Mouse (Mus musculus) midbrain, embryonic 16.5 days (tissue): Measurements from ENCODE around the gene Asb2. TPM values are rescaled to one million over a fixed set of nuclear protein-coding genes. Genes with fewer than 3 reads are reported as not detected.
A peak's percentile ranks its signal among the peaks of the same experiment; 100 is the strongest.

Source experiments
- ATAC-seq: fragments of 200-750 bp; cut with Nextera tagmentation; 2 replicates; pipeline ENCODE4 v1.8.0; 2017; ENCODE audit warnings: moderate TSS enrichment
- H3K27ac ChIP-seq: fragments of 300-500 bp; sonication (generic); 2 replicates; pipeline ENCODE4 v1.5.1; 2014; ENCODE audit warnings: mild to moderate bottlenecking, low read length, mixed read lengths
- H3K27me3 ChIP-seq: fragments of 300-500 bp; sonication (generic); 2 replicates; pipeline ENCODE4 v1.6.1; 2014; ENCODE audit warnings: low read depth, low read length, mixed read lengths; ENCODE audit not compliant: control insufficient read depth, insufficient read depth
- H3K36me3 ChIP-seq: fragments of 300-500 bp; sonication (generic); 2 replicates; pipeline ENCODE4 v1.6.1; 2014; ENCODE audit warnings: mild to moderate bottlenecking, low read length, moderate library complexity, mixed read lengths; ENCODE audit not compliant: control insufficient read depth, insufficient read depth
- H3K4me1 ChIP-seq: fragments of 300-500 bp; sonication (generic); 2 replicates; pipeline ENCODE4 v1.6.1; 2014; ENCODE audit warnings: mild to moderate bottlenecking, low read length, mixed read lengths; ENCODE audit not compliant: control insufficient read depth, insufficient read depth
- H3K4me2 ChIP-seq: fragments of 300-500 bp; sonication (generic); 2 replicates; pipeline ENCODE4 v1.6.1; 2014; ENCODE audit warnings: mild to moderate bottlenecking, low read length, mixed read lengths
- H3K4me3 ChIP-seq: fragments of 300-500 bp; sonication (generic); 2 replicates; pipeline ENCODE4 v1.5.1; 2014; ENCODE audit warnings: low read depth, mild to moderate bottlenecking, low read length, moderate library complexity, mixed read lengths
- H3K9ac ChIP-seq: fragments of 300-500 bp; sonication (generic); 2 replicates; pipeline ENCODE4 v1.6.1; 2014; ENCODE audit warnings: low read depth, low read length, mixed read lengths
- H3K9me3 ChIP-seq: fragments of 300-500 bp; sonication (generic); replicated peaks from 2 replicates; pipeline ENCODE4 v1.6.1; 2014; ENCODE audit warnings: mild to moderate bottlenecking, low read length, mixed read lengths; ENCODE audit not compliant: control insufficient read depth, poor library complexity, severe bottlenecking
- WGBS: fragments of 180-500 bp; shearing (Covaris S2); extraction: QIAGEN DNeasy Blood & Tissue Kit; methylation state at CpG from one replicate; pipeline ENCODE4 v1.1.7; 2014; 5-methylcytosine and 5-hydroxymethylcytosine counted together
- polyA plus RNA-seq: library from polyadenylated mRNA; unstranded; fragments of >200 nt; fragmentation: Nextera tagmentation; extraction: Ambion mirVana; gene quantifications from 2 replicates; pipeline ENCODE4 v1.2.1, GENCODE M21; 2015

Gene Asb2
- polyA plus RNA-seq, 1 experiment from 2014 or later, result 0.82 TPM

DNA sequence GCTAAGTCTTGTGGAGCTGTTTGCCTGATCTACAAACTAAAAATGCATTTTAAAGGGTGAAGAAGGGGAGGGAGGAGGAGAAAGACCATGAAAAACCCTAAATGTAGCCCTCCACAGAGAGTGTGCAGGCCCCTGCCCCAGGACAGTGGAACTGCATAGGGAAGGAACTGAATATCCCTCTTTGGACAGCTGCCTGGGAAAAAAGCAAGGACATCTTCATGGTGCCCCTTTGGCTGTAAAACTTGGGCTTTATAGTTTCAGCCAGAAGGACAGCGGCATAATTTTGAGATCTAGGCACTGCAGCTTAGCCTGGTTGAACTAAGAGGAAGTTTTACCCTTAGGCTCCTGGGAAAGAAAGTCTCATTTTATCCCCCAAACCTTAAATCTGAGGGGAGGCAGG lies 52.8 kb downstream of the Asb2 start:
- 93% methylated on average over 1 of the region's 1 CpGs for WGBS
- ATAC-seq, result no peak

DNA sequence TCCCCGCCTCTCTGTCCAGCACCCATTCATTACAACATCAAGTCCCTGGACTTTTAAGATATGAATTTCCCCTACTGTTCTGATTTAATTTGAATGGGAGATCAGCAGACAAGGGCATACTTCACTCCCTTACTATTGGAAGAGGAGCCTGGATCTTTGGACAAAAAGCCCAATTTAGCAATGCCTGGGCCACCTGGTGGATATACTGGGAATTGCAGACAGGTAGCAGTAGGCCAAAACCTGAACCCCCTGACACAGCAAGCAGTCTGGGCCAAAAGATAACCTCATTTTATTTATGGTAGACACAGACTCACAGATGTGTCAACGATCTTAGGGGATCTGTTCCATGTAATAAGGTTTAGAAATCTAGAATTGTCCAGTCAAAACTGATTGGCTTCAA lies 54.2 kb downstream of the Asb2 start:
- Histone ChIP-seq H3K9ac (no peak overlapping the region), H3K4me2 (no peak overlapping the region), H3K4me1 (no peaks in the 10 kb centered on the region), H3K27me3 (no peaks in the 10 kb centered on the region), H3K9me3 (no peaks in the 10 kb centered on the region), H3K27ac (no peak overlapping the region), H3K4me3 (no peak overlapping the region), H3K36me3 (no peaks in the 10 kb centered on the region)
- WGBS, result 49% methylated on average over 2 of the region's 2 CpGs
- no peak; the same call in 1 of the 2 replicates for ATAC-seq

More for the DNA sequence above, 52.8 kb downstream of the Asb2 start:
- no peak overlapping the region for H3K4me3 ChIP-seq
- no peaks in the 10 kb centered on the region for H3K9me3 ChIP-seq
- no peak overlapping the region for H3K27ac ChIP-seq
- no peaks in the 10 kb centered on the region for H3K36me3 ChIP-seq
- H3K27me3 ChIP-seq, result no peaks in the 10 kb centered on the region
- H3K9ac ChIP-seq, result no peak overlapping the region
- H3K4me1 ChIP-seq, result no peaks in the 10 kb centered on the region
- H3K4me2 ChIP-seq, result no peak overlapping the region

DNA sequence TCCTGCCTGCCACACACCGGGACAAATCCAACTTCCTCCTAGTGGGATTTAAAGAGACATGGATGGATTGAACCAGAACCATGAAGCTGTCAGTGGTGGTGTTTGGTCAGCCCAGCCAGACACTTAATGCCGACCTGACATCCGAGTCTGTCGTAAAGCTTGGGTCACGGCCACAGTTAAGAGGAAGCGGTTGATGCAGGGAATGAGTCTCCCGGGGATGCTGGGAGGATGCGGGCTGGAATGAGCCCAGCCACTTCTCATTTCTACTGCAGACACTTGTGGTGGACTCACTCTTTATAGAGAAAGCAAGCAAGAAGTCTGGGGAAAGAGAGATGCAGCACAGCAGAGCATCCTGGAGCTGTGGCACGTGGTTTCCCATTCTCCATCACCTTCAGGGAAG lies 55.3 kb downstream of the Asb2 start:
- H3K9ac ChIP-seq, result no peak overlapping the region
- ATAC-seq, result no peak

DNA sequence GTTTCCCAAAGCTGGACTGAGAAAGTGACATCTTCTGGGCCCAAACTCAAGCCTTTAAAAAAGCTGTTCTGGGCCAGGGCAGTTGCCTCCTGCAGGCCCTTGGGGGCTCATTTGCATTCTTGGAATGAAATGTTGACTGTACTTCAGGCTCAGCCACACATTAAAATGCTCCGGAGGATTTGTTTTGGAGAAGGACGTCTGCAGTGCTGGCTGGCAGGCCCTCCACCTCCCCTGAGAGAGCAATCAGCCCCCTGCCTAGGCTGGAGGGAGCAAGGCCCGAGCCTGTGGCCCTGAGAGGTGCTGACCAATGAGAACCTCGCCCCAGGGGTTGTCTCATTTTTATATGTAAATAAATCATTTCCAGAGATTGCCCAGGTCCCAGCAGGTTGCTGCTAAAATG lies 59.5 kb downstream of the Asb2 start:
- Histone ChIP-seq H3K9ac (no peak overlapping the region), H3K27ac (0 out of 2 replicates have a peak overlapping the region, but pooled peaks have one; percentile 12), H3K4me1 (peaks cover 6% of the 10 kb centered on the region; the same call in 1 of the 2 replicates), H3K36me3 (no peaks in the 10 kb centered on the region), H3K27me3 (no peaks in the 10 kb centered on the region), H3K9me3 (no peaks in the 10 kb centered on the region), H3K4me3 (no peak overlapping the region), H3K4me2 (no peak overlapping the region)
- 11% methylated on average over 4 of the region's 4 CpGs for WGBS
- peak; percentile 62; the same call in 1 of the 2 replicates for ATAC-seq

More for the DNA sequence above, 55.3 kb downstream of the Asb2 start:
- no peaks in the 10 kb centered on the region for H3K36me3 ChIP-seq
- no peak overlapping the region for H3K4me2 ChIP-seq
- peaks cover 6% of the 10 kb centered on the region; the same call in 1 of the 2 replicates for H3K4me1 ChIP-seq
- no peak overlapping the region for H3K4me3 ChIP-seq
- H3K27me3 ChIP-seq, result no peaks in the 10 kb centered on the region
- no peaks in the 10 kb centered on the region for H3K9me3 ChIP-seq
- no peak overlapping the region for H3K27ac ChIP-seq
- whole genome bisulfite sequencing, result 80% methylated on average over 9 of the region's 9 CpGs

DNA sequence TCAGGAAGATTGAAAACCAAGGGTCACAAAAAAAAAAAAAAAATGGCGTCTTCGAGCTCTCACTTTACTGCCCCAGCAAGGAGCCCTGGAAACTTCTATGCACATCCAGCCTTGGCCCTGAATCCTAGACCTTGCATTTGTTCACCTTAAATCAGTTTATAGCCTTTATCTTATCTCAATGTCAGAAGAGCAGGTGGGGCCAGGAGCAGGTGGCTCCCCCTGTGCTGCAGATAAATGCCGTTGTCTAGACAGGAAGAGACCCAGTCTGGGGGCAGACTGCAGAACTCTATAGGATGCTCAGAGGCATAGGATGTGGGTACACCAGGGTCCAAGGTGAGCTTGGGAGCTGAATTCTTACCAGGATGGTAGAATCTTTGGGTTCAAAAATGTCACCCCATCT lies 63.4 kb downstream of the Asb2 start:
- Histone ChIP-seq H3K4me2 (no peak overlapping the region), H3K4me3 (no peak overlapping the region), H3K36me3 (no peaks in the 10 kb centered on the region), H3K9ac (no peak overlapping the region), H3K9me3 (no peaks in the 10 kb centered on the region), H3K27ac (no peak overlapping the region), H3K27me3 (no peaks in the 10 kb centered on the region), H3K4me1 (peaks cover 6% of the 10 kb centered on the region; the same call in 1 of the 2 replicates)
- WGBS, result 97% methylated on average over 3 of the region's 3 CpGs
- no peak for ATAC-seq

DNA sequence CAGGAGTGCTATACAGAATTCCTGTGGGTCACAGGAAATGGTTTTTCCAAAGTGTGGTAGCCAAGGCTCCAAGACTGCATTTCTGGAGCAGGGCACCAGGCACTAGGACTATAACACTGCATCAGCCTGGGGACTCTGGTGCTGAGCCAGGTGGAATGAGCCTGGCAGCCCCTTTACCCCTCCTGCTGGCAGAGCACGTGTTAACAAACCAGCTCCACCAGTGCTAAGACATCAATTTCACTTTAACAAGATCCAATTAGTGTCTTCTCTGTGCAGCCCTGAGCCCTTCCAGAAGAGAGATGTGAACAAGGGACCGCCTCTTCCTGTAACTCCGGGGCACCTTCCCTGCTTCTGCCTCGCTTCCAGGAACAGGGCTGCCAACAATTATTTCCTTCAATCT lies 68.5 kb downstream of the Asb2 start:
- ATAC-seq, result no peak
- Histone ChIP-seq H3K4me3 (no peak overlapping the region), H3K27ac (no peak overlapping the region), H3K9ac (no peak overlapping the region), H3K4me1 (no peaks in the 10 kb centered on the region), H3K4me2 (no peak overlapping the region), H3K9me3 (no peaks in the 10 kb centered on the region), H3K27me3 (no peaks in the 10 kb centered on the region), H3K36me3 (no peaks in the 10 kb centered on the region)
- 66% methylated on average over 4 of the region's 4 CpGs for WGBS

DNA sequence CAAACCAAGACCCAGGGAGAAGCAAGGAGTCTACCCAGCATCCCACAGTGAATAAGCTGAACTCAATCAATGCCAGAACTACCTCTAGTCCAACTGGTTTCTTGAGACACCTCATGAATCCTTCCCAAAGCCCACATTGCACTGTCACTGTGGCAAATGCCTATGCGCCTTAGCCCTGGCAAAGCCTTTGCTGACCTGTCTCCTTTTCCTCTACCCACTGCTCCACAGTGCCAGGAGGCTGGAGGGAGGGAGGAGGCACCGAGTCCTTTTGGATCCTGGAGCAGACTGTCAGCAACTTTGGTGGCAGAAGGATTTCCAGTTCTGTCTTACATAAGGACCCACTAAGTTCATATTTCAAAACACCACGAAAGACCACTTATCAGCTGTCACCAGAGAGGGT lies 72.4 kb downstream of the Asb2 start:
- ATAC-seq, result no peak
- Histone ChIP-seq H3K27me3 (no peaks in the 10 kb centered on the region), H3K27ac (no peak overlapping the region), H3K4me2 (no peak overlapping the region), H3K4me3 (no peak overlapping the region), H3K36me3 (no peaks in the 10 kb centered on the region), H3K9me3 (no peaks in the 10 kb centered on the region), H3K9ac (no peak overlapping the region), H3K4me1 (no peaks in the 10 kb centered on the region)
- WGBS, result 85% methylated on average over 3 of the region's 3 CpGs

DNA sequence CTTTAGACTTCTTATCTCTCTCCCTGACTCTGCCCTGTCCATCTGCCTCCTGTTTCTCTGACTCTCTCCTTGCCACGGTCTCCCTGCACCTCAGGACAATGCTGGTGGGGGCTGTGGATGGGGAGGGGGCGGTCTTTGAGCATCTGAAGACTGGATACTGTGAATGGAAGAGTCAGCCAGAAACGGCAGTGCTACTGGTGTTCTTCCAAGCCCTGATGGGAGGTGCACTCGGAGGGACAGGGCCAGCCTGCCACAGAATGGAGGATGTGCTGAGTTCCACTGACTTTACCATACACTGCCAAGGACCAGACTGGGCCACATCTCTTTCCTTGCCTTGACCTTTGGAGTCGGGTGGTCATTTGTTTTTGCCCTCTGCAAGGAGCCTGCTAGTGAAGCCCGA lies 72.9 kb downstream of the Asb2 start:
- Histone ChIP-seq H3K27ac (no peak overlapping the region), H3K4me3 (no peak overlapping the region), H3K27me3 (no peaks in the 10 kb centered on the region), H3K4me2 (no peak overlapping the region), H3K9me3 (peaks cover 1% of the 10 kb centered on the region; the same call in 1 of the 2 replicates), H3K36me3 (no peaks in the 10 kb centered on the region), H3K9ac (no peak overlapping the region), H3K4me1 (no peaks in the 10 kb centered on the region)
- 63% methylated on average over 6 of the region's 6 CpGs for WGBS
- ATAC-seq, result no peak

DNA sequence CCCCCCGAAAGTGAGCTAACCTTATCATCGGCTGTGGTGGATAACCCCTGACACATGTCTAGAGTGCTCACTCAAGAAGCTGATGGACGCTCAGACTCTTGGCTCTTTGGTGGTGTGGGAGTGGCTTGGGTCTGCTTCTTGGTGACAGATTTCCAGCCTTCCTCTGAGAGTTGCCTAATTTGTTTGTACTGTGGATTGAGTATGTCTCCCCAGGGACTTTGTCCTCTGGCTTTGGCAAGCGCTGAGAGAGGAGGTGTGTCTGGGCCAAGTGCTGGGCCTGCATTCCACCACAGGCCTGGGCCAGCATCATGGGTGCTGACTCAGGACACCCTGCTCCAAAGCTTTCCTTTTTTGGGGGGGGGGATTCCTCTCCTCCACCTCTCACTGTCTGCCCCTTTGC lies 73.9 kb downstream of the Asb2 start:
- Histone ChIP-seq H3K4me2 (no peak overlapping the region), H3K4me1 (no peaks in the 10 kb centered on the region), H3K9ac (no peak overlapping the region), H3K27ac (no peak overlapping the region), H3K4me3 (no peak overlapping the region), H3K27me3 (no peaks in the 10 kb centered on the region), H3K36me3 (no peaks in the 10 kb centered on the region), H3K9me3 (peaks cover 5% of the 10 kb centered on the region; the same call in 1 of the 2 replicates)
- no peak for ATAC-seq
- WGBS, result 84% methylated on average over 4 of the region's 4 CpGs
